Mouse (Mus musculus) thymus, postnatal 10 days (tissue): ENCODE measurements at regions not wholly inside any gene's neighbourhood (a gene's known extent, or its start where the extent isn't known, plus 50 kb on each side); places are given as distances from the start of the nearest gene placed in this dataset.

Experiments
- DNase-seq, 2 experiments: peaks; one replicate each; pipeline ENCODE4 v3.0.0; 2021; ENCODE audit warnings: low spot score in 2 of 2

GRCm38 (mm10) chr14:15273107-15273506 is 165.7 kb downstream of the Lrrc3b start:
- no peak for DNase-seq

GRCm38 (mm10) chr14:15272364-15272763 is 166.4 kb downstream of the Lrrc3b start:
- DNase-seq = no peak

DNA sequence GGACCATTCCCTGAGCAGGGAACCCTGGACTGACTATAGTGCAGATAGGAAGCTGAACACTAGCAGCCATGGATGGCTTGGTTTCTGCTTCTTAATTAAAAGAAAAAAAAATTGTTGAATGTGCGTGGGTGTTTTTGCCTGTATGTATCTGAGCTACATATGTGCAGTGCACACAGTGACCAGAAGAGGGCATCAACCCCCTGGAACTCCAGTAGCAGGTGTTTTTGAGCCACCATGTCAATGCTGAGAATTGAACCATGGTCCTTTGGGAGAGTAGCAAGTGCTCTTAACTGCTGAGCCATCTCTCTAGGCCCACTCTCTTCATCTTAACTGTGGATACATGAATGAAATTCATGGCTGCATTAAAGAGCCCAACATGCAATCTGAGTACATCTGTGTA is 172.5 kb downstream of the Lrrc3b start:
- DNase-seq = peak in 1 of 2 experiments; percentile 31

DNA sequence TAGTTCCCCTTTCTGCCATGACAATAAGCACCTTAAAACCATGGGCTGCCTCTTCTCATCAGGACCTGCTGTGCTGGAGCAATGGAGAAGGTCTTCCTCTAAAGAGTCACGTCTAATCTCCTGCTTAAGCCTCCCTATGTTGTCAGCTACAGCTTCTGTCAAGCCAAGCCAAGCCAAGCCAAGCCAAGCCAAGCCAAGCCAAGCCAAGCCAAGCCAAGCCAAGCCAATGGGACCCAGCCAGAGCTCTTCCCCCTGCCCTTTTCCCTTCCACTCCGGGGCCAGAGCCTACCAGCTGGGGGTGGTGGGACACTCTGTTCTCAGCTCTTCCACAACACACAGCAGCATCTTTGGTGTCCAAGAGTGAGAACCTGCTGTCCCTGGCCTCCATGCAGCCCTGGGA is 175.8 kb downstream of the Lrrc3b start:
- no peak for DNase-seq

GRCm38 (mm10) chr14:15255729-15256128 is 183.1 kb downstream of the Lrrc3b start:
- DNase-seq = no peak

- DNase-seq = no peak
Measured at GRCm38 (mm10) chr14:15205626-15206025, 233.2 kb downstream of the Lrrc3b start.

DNA sequence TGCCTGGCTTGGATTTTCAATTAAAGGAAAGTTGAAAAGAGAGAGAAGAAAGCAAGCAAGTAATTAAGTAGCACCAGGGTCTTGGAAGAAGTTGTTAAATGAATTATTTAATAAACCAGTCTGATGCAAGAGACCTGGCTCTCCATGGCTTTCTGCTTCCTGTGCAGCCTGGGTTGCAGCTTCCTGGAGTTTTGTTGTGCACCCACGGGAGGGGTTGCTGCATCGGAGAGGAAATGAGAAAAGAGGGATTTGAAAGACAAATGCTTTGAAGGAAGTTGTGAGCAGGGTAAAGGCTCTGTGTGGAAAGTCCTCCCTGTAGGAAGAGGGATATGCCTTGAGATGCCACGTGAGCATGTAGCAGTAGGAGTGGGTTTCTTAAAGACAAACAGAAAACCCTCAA is 234.5 kb downstream of the Lrrc3b start:
- DNase-seq = no peak
